ENCODE assay signal across 9 mouse cellular contexts in the genomic region with DNA sequence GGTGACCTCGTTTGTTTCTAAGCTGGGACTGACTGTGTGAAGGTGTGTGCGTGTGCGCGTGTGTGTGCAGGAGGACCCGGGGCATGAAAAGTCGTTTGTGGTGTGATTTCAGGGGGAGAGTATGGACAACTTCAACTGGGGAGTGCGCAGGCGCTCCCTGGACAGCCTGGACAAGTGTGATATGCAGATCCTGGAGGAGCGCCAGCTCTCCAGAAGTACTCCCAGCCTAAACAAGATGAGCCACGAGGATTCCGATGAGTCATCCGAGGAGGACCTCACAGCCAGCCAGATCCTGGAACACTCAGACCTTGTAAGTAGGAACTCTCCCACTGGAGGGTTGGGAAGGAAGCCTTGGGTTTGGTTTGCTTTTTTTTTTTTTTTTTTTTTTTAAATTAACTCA. TPM values are rescaled to one million over a fixed set of nuclear protein-coding genes. Genes with fewer than 3 reads are reported as not detected.
DNase-seq lines count a peak whose midpoint lies in the region; ATAC-seq and TF ChIP-seq lines count a peak whose summit lies in the region.
"Had no signal": no experiment of that assay in that cellular context is flagged by ENCODE, and none has a peak within 500 bp of the region (broad histone marks: within the 10 kb centered on the region; RNA-seq: fewer than 3 reads in every experiment).

No protein-coding gene starts in this region.

- H3K4me3 ChIP-seq in midbrain, postnatal 0 days (ENCODE audit: low read depth, low read length) = no peak overlapping the region
- H3K4me3 ChIP-seq in midbrain, embryonic 13.5 days (replicated peaks) = no peak overlapping the region
- no peak overlapping the region for H3K4me3 ChIP-seq in embryonic facial prominence, embryonic 15.5 days (replicated peaks)
- no peak overlapping the region for H3K4me3 ChIP-seq in heart, embryonic 13.5 days
- H3K4me3 ChIP-seq in layer of hippocampus, adult 2 months = no peak overlapping the region
- peak overlapping the region; percentile 12 for H3K4me3 ChIP-seq in lung, adult 2 months (replicated peaks; ENCODE audit: extremely low read depth, low read depth, low read length)
- no peak overlapping the region for H3K4me3 ChIP-seq in stomach, embryonic 14.5 days (ENCODE audit: low read depth, low read length)
- H3K4me3 ChIP-seq in hindbrain, embryonic 13.5 days = no peak overlapping the region

- no peak overlapping the region for H3K4me2 ChIP-seq in midbrain, postnatal 0 days (ENCODE audit: low read depth, low read length, poor library complexity, severe bottlenecking)
- H3K4me2 ChIP-seq in midbrain, embryonic 13.5 days (replicated peaks) = no peak overlapping the region
- H3K4me2 ChIP-seq in embryonic facial prominence, embryonic 15.5 days (replicated peaks) = no peak overlapping the region
- peak overlapping the region; percentile 48 for H3K4me2 ChIP-seq in heart, embryonic 13.5 days
- H3K4me2 ChIP-seq in stomach, embryonic 14.5 days (replicated peaks; ENCODE audit: low read depth, low read length) = no peak overlapping the region
- H3K4me2 ChIP-seq in hindbrain, embryonic 13.5 days = no peak overlapping the region

- no peak for TF ChIP-seq CTCF in midbrain, postnatal 0 days (IDR thresholded peaks at IDR 0.05)
- TF ChIP-seq CTCF in layer of hippocampus, adult 2 months (conservative IDR thresholded peaks at IDR 0.05) = no peak
- no peak for TF ChIP-seq CTCF in lung, adult 2 months (IDR thresholded peaks at IDR 0.05; ENCODE audit: insufficient read depth, low read length)

- no peaks in the 10 kb centered on the region for H3K27me3 ChIP-seq in midbrain, postnatal 0 days (ENCODE audit: insufficient read depth, low read length)
- H3K27me3 ChIP-seq in midbrain, embryonic 13.5 days = no peaks in the 10 kb centered on the region
- no peaks in the 10 kb centered on the region for H3K27me3 ChIP-seq in embryonic facial prominence, embryonic 15.5 days
- H3K27me3 ChIP-seq in heart, embryonic 13.5 days (replicated peaks) = no peaks in the 10 kb centered on the region
- no peaks in the 10 kb centered on the region for H3K27me3 ChIP-seq in stomach, embryonic 14.5 days (ENCODE audit: control insufficient read depth, insufficient read depth, low read length)
- H3K27me3 ChIP-seq in hindbrain, embryonic 13.5 days = no peaks in the 10 kb centered on the region

- no peaks in the 10 kb centered on the region for H3K9me3 ChIP-seq in midbrain, postnatal 0 days (ENCODE audit: low read length)
- H3K9me3 ChIP-seq in midbrain, embryonic 13.5 days = no peaks in the 10 kb centered on the region
- H3K9me3 ChIP-seq in embryonic facial prominence, embryonic 15.5 days (replicated peaks) = no peaks in the 10 kb centered on the region
- H3K9me3 ChIP-seq in heart, embryonic 13.5 days = no peaks in the 10 kb centered on the region
- H3K9me3 ChIP-seq in stomach, embryonic 14.5 days (ENCODE audit: control insufficient read depth, low read depth, low read length) = no peaks in the 10 kb centered on the region
- H3K9me3 ChIP-seq in hindbrain, embryonic 13.5 days = no peaks in the 10 kb centered on the region

- peak; percentile 60 for DNase-seq in midbrain, postnatal 0 days (ENCODE audit: low spot score)
- DNase-seq in layer of hippocampus, adult 2 months (ENCODE audit: low spot score in 2 of 2) = peak in 1 of 2 experiments; percentile 74
- DNase-seq in lung, adult 2 months = peak; percentile 78

- H3K9ac ChIP-seq in midbrain, postnatal 0 days (replicated peaks; ENCODE audit: low read length, poor library complexity, severe bottlenecking) = no peak overlapping the region
- H3K9ac ChIP-seq in midbrain, embryonic 13.5 days (replicated peaks) = no peak overlapping the region
- H3K9ac ChIP-seq in embryonic facial prominence, embryonic 15.5 days = no peak overlapping the region
- H3K9ac ChIP-seq in heart, embryonic 13.5 days = peak overlapping the region; percentile 48; the same call in 1 of the 2 replicates
- no peak overlapping the region for H3K9ac ChIP-seq in stomach, embryonic 14.5 days (replicated peaks; ENCODE audit: low read depth, low read length)
- H3K9ac ChIP-seq in hindbrain, embryonic 13.5 days = no peak overlapping the region

- peaks cover 31% of the 10 kb centered on the region for H3K36me3 ChIP-seq in midbrain, postnatal 0 days (ENCODE audit: insufficient read depth, low read length)
- H3K36me3 ChIP-seq in midbrain, embryonic 13.5 days = peaks cover 30% of the 10 kb centered on the region
- H3K36me3 ChIP-seq in embryonic facial prominence, embryonic 15.5 days = no peaks in the 10 kb centered on the region
- peaks cover 53% of the 10 kb centered on the region for H3K36me3 ChIP-seq in heart, embryonic 13.5 days
- no peaks in the 10 kb centered on the region for H3K36me3 ChIP-seq in stomach, embryonic 14.5 days (ENCODE audit: control insufficient read depth, insufficient read depth, low read length)
- peaks cover 58% of the 10 kb centered on the region for H3K36me3 ChIP-seq in hindbrain, embryonic 13.5 days

- no peak overlapping the region for H3K27ac ChIP-seq in midbrain, postnatal 0 days (ENCODE audit: low read depth, low read length)
- H3K27ac ChIP-seq in midbrain, embryonic 13.5 days = no peak overlapping the region
- H3K27ac ChIP-seq in embryonic facial prominence, embryonic 15.5 days (replicated peaks) = 0 out of 2 replicates have a peak overlapping the region, but pooled peaks have one; percentile 44
- peak overlapping the region; percentile 83 for H3K27ac ChIP-seq in heart, embryonic 13.5 days (replicated peaks)
- H3K27ac ChIP-seq in layer of hippocampus, adult 2 months = peak overlapping the region; percentile 53; the same call in 1 of the 2 replicates
- 0 out of 2 replicates have a peak overlapping the region, but pooled peaks have one; percentile 10 for H3K27ac ChIP-seq in stomach, embryonic 14.5 days (ENCODE audit: low read length)
- no peak overlapping the region for H3K27ac ChIP-seq in hindbrain, embryonic 13.5 days
- H3K27ac ChIP-seq: macrophage had no signal

- TF ChIP-seq POLR2A in lung, adult 2 months (IDR thresholded peaks at IDR 0.05; ENCODE audit: borderline replicate concordance, extremely low read depth, low read depth, low read length) = peak; percentile 27; the same call in 1 of the 2 replicates

- no peaks in the 10 kb centered on the region for H3K4me1 ChIP-seq in midbrain, postnatal 0 days (ENCODE audit: insufficient read depth, low read length)
- H3K4me1 ChIP-seq in midbrain, embryonic 13.5 days (replicated peaks) = no peaks in the 10 kb centered on the region
- peaks cover 9% of the 10 kb centered on the region for H3K4me1 ChIP-seq in embryonic facial prominence, embryonic 15.5 days
- H3K4me1 ChIP-seq in heart, embryonic 13.5 days = peaks cover 31% of the 10 kb centered on the region
- peaks cover 17% of the 10 kb centered on the region for H3K4me1 ChIP-seq in lung, adult 2 months (ENCODE audit: control insufficient read depth, insufficient read depth, low read length)
- H3K4me1 ChIP-seq in stomach, embryonic 14.5 days (ENCODE audit: control insufficient read depth, insufficient read depth, low read length) = no peaks in the 10 kb centered on the region; the same call in 1 of the 2 replicates
- H3K4me1 ChIP-seq in hindbrain, embryonic 13.5 days (replicated peaks) = no peaks in the 10 kb centered on the region

- WGBS in midbrain, postnatal 0 days = 74% methylated on average over 12 of the region's 12 CpGs
- 89% methylated on average over 12 of the region's 12 CpGs for WGBS in midbrain, embryonic 13.5 days
- 61% methylated on average over 12 of the region's 12 CpGs for WGBS in embryonic facial prominence, embryonic 15.5 days
- WGBS in heart, embryonic 13.5 days = 21% methylated on average over 12 of the region's 12 CpGs
- 9% methylated on average over 12 of the region's 12 CpGs for WGBS in lung, adult 2 months
- WGBS in stomach, embryonic 14.5 days = 48% methylated on average over 12 of the region's 12 CpGs
- 87% methylated on average over 12 of the region's 12 CpGs for WGBS in hindbrain, embryonic 13.5 days

- ATAC-seq in midbrain, postnatal 0 days (ENCODE audit: low FRiP score) = no peak
- ATAC-seq in midbrain, embryonic 13.5 days = no peak
- peak; percentile 57; the same call in 1 of the 2 replicates for ATAC-seq in embryonic facial prominence, embryonic 15.5 days (ENCODE audit: insufficient number of reproducible peaks, low FRiP score, low TSS enrichment, low read depth)
- peak; percentile 94 for ATAC-seq in heart, embryonic 13.5 days (ENCODE audit: extremely low read depth, insufficient number of reproducible peaks, low FRiP score, low TSS enrichment)
- peak; percentile 92; the same call in 1 of the 2 replicates for ATAC-seq in stomach, embryonic 14.5 days (ENCODE audit: insufficient number of reproducible peaks, insufficient read depth, low FRiP score, low read depth)
- ATAC-seq in hindbrain, embryonic 13.5 days (ENCODE audit: low FRiP score) = no peak

RNA-seq across cellular contexts. Expression of a gene that starts 51.8 kb away (rescaled TPM):
- total RNA-seq in midbrain, postnatal 0 days (2014; rRNA removed) = not detected in 2 replicates
- not detected in 2 replicates for polyA plus RNA-seq in midbrain, postnatal 0 days (2015; fragmentation: Nextera tagmentation; extraction: Ambion mirVana)
- not detected in 2 replicates for polyA plus RNA-seq in midbrain, embryonic 13.5 days (2015; fragmentation: Nextera tagmentation; extraction: Ambion mirVana)
- not detected in 2 replicates for polyA plus RNA-seq in embryonic facial prominence, embryonic 15.5 days (2015; fragmentation: Nextera tagmentation; extraction: Ambion mirVana)
- polyA plus RNA-seq in heart, embryonic 13.5 days (2015; fragmentation: Nextera tagmentation; extraction: Ambion mirVana) = not detected in 2 replicates
- total RNA-seq in layer of hippocampus, adult 2 months (2021) = not detected
- polyA plus RNA-seq in lung, adult 2 months (2012; rRNA removed) = not detected in 2 replicates
- polyA plus RNA-seq in stomach, embryonic 14.5 days (2014; fragmentation: Nextera tagmentation; extraction: Ambion mirVana) = not detected in 2 replicates
- not detected in 2 replicates for polyA plus RNA-seq in hindbrain, embryonic 13.5 days (2015; fragmentation: Nextera tagmentation; extraction: Ambion mirVana)
- polyA plus RNA-seq: macrophage had no signal

RNA-seq across cellular contexts. Expression of a gene that starts 56.3 kb away (rescaled TPM):
- total RNA-seq in midbrain, postnatal 0 days (2014; rRNA removed) = 9.4 and 14.0 TPM in 2 replicates
- polyA plus RNA-seq in midbrain, postnatal 0 days (2015; fragmentation: Nextera tagmentation; extraction: Ambion mirVana) = 10.7 and 10.8 TPM in 2 replicates
- polyA plus RNA-seq in midbrain, embryonic 13.5 days (2015; fragmentation: Nextera tagmentation; extraction: Ambion mirVana) = 17.4 and 18.0 TPM in 2 replicates
- 18.0 and 20.3 TPM in 2 replicates for polyA plus RNA-seq in embryonic facial prominence, embryonic 15.5 days (2015; fragmentation: Nextera tagmentation; extraction: Ambion mirVana)
- 16.6 and 20.2 TPM in 2 replicates for polyA plus RNA-seq in heart, embryonic 13.5 days (2015; fragmentation: Nextera tagmentation; extraction: Ambion mirVana)
- total RNA-seq in layer of hippocampus, adult 2 months (2021) = 1 to 10 TPM; 6.6 to 9.7 TPM
- 0.94 and 1.8 TPM in 2 replicates for polyA plus RNA-seq in lung, adult 2 months (2012; rRNA removed)
- 25.4 and 33.1 TPM in 2 replicates for polyA plus RNA-seq in stomach, embryonic 14.5 days (2014; fragmentation: Nextera tagmentation; extraction: Ambion mirVana)
- polyA plus RNA-seq in hindbrain, embryonic 13.5 days (2015; fragmentation: Nextera tagmentation; extraction: Ambion mirVana) = 13.6 and 15.6 TPM in 2 replicates

Comparison
In these comparisons a context has a peak if more than half of its experiments do, and no peak if none do; other contexts are left out.
1. ATAC-seq: peak in embryonic facial prominence, embryonic 15.5 days (single experiment), heart, embryonic 13.5 days (single experiment) and stomach, embryonic 14.5 days (single experiment); none in midbrain, postnatal 0 days (single experiment), midbrain, embryonic 13.5 days (single experiment) and hindbrain, embryonic 13.5 days (single experiment).
2. H3K27ac ChIP-seq: peak in embryonic facial prominence, embryonic 15.5 days (single experiment), heart, embryonic 13.5 days (single experiment), layer of hippocampus, adult 2 months (single experiment) and stomach, embryonic 14.5 days (single experiment); none in midbrain, postnatal 0 days (single experiment), midbrain, embryonic 13.5 days (single experiment) and hindbrain, embryonic 13.5 days (single experiment).